Mouse (Mus musculus): Measurements from ENCODE around the gene As3mt. TPM values are rescaled to one million over a fixed set of nuclear protein-coding genes. Genes with fewer than 3 reads are reported as not detected.
A peak's percentile ranks its signal among the peaks of the same experiment; 100 is the strongest.
"Not testable (repeated sequence)": the region's sequence is repeated elsewhere in the genome, so short reads cannot be mapped to it uniquely, and the experiment has no call there.

As3mt gene
- total RNA-seq, 2 experiments from 2014 or later = 90.0 to 92.7 TPM

- no peak for DNase-seq (ENCODE audit: low spot score in 2 of 2)
These were observed 37.4 kb downstream of the As3mt start for GRCm38 (mm10) chr19:46744681-46745080.

DNA sequence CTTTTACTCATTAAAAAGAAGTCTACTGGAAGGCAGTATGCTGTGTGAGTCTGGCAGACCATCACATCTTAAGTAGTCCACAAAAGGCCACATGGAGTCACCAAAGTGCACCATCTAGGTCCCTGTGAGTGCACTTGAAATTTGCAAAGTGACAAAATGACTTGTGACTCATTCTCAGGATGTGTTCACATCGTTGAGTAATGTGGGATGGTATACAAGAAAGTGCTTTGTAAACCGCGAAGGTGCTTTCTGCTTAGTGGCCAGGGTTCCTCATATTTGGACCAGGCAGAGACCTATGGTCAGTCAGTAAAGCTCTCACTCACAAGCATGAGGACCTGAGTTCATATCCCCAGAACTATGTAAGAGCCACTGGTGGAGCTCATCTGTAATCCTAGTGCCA lies 40.5 kb downstream of the As3mt start:
- DNase-seq (ENCODE audit: low spot score in 2 of 2) = no peak

DNA sequence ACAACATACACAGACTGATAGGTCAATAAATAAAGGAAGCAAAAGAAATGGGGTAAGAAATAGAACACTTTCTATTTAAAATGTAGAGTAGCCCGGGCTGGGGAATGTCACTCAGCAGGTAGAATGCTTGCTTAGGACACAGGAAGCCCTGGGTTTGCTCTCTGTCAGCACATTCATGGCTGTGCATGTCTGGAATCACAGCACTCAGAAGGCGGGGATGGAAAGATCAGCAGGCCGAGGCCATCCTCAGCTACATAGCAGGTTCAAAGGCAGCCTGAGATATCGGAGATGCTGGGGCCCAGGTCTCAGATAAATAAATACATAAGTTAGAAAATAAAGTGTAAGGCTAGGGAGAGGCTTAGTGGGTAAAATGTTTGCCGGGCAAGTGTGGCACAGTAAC lies 45.0 kb downstream of the As3mt start:
- DNase-seq (ENCODE audit: low spot score in 2 of 2) = no peak

- peak; percentile 53 to 55 for DNase-seq (ENCODE audit: low spot score in 2 of 2)
These were observed 47.8 kb downstream of the As3mt start for GRCm38 (mm10) chr19:46755066-46755465.

GRCm38 (mm10) chr19:46756221-46756620 lies 49.0 kb downstream of the As3mt start:
- DNase-seq (ENCODE audit: low spot score in 2 of 2) = no peak

- DNase-seq (ENCODE audit: low spot score in 2 of 2) = no peak
These were observed 51.8 kb downstream of the As3mt start for GRCm38 (mm10) chr19:46759096-46759495.

DNA sequence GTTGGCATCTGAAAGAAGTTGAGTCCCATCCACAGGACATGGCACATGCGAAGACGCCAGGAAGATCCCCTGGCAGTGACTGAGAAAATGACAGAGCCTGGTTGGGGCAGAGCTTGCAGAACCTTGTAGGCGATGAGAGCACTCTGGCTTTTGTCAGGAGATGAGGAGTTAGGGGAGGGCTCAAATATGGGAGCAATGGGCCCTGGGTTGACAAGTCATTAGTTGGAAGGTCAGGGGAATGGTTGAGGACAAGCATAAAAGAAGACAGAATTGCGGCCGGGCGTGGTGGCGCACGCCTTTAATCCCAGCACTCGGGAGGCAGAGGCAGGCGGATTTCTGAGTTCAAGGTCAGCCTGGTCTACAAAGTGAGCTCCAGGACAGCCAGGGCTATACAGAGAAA lies 52.7 kb downstream of the As3mt start:
- DNase-seq (ENCODE audit: low spot score in 2 of 2) = not testable (repeated sequence)

DNA sequence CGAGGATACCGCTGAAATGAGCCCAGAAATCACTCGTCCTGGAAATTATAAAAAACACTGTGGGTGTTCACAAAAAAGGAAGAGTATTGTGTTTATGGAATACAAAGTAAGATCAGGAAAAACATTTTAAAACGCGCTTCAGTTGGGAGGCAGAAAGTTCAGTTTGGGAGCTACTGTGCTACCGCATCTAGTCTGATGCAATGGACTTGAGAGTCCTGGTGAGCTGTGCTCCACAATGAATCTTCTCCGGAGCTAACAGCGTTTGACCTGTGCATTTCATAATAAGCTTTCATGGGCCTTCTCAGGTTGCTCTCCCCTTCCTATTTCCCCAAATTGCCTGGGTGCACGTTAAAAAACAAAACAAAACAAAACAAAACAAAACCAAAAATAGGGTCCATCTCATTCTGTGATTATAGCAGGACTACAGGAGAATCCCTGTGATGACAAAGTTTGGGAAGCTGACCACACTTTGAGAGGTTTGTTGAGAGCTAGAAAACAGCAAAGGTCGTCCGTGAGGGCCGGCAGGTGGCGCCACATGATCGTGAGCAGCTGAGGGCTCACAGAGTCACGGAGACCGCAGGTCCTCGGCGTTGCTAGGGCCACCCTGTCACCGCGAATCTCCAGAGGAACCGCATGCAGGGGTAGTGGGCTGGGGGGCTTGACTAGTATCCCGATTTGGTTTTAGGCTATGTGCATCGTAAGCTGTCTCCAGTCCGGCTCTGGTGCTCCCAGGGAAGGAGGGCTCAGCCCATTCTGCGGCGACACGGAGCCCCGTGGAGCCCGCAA lies 53.3 kb downstream of the As3mt start:
- peak; percentile 83 to 86 for DNase-seq (ENCODE audit: low spot score in 2 of 2)

DNA sequence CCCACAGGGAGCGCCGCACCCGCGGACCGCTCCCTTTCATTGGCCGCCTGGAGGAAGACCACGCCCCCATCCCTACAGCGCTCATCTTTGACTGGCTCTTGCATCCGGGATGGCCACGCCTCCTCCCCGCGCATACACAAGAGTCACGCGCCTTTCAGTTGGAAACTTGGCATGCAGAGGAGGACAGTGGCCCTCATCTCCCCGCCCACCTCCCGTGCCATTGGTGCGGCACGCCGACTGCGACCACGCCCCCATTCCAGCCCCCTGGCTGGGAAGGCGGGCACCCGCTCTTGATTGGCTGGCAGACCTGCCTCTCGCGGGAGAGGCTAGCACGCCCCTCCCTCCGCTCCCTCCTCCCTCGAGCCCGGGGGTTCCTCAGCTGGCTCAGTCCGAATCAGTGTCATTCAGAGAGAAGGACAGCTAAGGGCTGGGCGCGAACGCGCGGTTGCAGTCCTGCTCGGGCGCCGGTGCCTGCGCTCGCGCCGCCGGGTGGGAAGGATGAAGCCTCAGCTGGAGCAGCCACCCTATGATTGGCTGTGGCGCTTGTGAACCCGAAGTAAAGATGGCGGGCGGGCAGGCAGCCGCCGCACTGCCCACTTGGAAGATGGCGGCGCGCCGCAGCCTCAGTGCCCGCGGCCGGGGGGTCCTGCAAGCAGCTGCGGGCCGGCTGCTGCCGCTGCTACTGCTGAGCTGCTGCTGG lies 54.1 kb downstream of the As3mt start, which contains the start of gene Cnnm2:
TSS of gene Cnnm2 (plus strand) at position 350 of the 700 bp plus-strand sequence.
- DNase-seq (ENCODE audit: low spot score in 2 of 2) = peak; percentile 98 to 99

DNA sequence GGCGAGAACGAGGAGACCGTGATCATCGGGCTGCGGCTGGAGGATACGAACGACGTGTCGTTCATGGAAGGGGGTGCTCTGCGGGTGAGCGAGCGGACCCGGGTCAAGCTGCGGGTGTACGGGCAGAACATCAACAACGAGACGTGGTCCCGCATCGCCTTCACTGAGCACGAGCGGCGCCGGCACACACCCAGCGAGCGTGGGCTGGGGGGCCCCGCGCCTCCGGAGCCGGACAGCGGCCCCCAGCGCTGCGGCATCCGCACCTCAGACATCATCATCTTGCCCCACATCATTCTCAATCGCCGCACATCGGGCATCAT lies 54.7 kb downstream of the As3mt start:
- no peak for DNase-seq (ENCODE audit: low spot score in 2 of 2)

- DNase-seq (ENCODE audit: low spot score in 2 of 2) = peak; percentile 31 to 48
These were observed 55.2 kb downstream of the As3mt start for GRCm38 (mm10) chr19:46762291-46762991.

DNA sequence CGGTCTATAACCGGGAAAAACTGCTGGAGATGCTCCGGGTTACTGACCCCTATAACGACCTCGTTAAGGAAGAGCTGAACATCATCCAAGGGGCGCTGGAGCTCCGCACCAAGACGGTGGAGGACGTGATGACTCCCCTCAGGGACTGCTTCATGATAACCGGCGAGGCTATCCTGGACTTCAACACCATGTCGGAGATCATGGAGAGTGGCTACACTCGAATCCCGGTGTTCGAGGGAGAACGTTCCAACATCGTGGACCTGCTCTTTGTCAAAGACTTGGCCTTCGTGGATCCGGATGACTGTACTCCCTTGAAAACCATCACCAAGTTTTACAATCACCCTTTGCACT lies 55.7 kb downstream of the As3mt start:
- DNase-seq (ENCODE audit: low spot score in 2 of 2) = no peak

DNA sequence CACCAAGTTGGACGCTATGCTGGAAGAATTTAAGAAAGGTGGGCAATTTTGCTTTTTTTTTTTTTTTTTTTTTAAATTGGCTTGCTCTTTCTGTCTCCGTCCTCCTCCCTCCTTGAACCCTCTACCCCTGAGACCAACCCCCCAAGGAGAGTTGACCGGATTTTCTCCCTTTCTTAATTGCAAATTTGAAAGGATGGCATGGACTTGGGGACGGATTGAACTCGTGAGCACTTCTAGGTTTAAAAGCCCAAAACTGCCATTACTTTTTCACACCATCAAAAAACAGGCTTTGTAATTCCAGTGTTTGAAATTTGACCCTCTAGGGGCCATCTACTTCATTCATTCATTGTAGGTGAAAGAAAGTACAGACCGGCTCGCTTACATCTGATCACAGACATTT lies 56.1 kb downstream of the As3mt start:
- no peak for DNase-seq (ENCODE audit: low spot score in 2 of 2)

DNA sequence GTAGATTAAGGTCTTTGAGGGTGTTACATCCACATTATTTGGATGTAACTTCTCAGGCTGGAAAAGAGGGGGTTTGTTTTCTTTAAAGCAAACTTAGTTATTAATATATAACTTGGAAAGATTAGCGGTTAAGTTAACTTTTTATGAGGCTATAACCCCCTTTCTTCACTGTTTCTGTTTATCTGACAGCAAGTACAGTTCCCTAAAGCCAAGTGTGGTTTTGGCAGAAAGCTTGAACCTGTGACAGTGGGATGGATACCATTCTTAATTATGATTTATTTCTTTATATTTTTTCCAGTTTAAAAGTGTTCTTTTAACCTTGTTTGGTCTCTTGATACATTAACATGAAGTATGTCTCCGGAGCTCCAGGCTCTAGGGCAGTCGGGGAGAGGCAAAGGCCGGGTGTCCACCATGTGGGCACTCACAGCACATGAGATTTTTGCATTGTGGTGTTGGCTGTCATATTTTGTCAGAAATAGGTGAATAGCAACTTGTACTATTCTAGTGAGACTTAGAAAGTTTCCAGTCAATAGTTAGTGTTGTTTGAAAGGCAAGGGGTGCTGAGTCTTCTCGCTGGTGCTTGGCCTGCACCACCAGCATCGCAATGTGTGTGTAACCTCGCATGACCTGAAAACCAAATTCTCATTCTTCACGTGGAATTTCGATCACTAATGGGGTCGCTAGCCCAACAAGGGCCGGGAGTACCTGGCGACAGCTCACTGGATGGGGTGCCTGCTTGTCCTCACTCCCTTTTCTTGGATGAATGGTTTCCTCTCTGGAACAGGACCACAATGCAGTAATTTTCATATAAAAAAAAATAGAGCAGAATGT lies 56.9 kb downstream of the As3mt start:
- DNase-seq (ENCODE audit: low spot score in 2 of 2) = no peak

DNA sequence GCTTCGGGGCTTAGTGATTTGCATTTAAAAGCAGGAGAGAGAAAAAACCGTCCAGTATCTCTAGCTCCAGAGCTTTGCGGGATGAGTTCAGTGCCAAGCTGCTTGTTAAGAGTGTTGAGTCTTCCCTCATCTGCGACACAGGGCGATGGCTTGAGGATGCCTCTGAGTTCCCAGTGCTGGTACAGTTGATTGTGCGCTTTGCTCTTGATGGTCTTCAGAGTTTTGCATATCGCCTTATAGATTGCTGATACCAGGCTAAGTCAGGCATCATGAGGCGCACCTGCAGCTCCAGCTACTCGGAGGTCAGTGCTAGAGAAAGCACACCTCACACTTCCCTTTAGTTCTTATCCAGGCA lies 57.5 kb downstream of the As3mt start:
- no peak for DNase-seq (ENCODE audit: low spot score in 2 of 2)

- no peak for DNase-seq (ENCODE audit: low spot score in 2 of 2)
These were observed 58.9 kb downstream of the As3mt start for GRCm38 (mm10) chr19:46766125-46766524.

GRCm38 (mm10) chr19:46769759-46770158 lies 62.5 kb downstream of the As3mt start:
- DNase-seq (ENCODE audit: low spot score in 2 of 2) = no peak

DNA sequence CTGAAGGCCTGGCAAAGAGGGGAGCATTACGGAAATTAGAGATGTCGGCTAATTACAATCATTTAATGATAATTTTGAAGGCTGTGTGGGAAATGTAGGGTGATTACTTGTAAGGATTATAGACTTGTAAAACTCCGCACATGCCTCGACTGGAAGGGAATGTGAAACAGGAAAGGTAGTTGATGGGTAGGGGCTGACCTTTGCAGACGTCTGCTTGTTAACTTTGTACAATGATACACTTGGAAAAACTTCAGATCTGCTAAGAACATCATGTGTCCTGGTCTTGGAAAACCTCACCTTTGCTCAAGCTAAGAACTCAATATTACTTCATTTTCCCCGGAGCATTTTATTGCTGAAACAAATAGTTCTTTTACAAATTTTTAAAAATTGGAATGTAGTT lies 64.5 kb downstream of the As3mt start:
- DNase-seq (ENCODE audit: low spot score in 2 of 2) = no peak

DNA sequence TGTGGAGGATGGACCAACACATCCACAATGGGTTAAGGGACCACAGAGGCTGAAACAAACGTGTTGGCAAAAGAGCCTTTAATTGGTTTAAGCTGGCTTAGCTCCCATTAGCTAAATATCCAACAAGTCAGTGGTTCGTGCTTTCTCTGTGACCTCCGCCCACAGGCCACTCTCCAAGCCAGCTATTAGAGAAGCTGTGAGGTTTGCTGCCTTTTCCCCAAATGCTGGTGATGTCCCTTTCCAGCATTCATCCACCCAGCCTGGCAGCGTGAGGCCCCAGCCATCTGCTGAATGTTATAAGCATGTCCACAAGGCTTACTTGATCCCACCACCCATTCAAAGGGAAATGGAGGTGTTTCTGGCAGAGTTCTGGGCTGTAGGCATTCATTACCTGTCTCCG lies 69.1 kb downstream of the As3mt start:
- DNase-seq (ENCODE audit: low spot score in 2 of 2) = no peak

DNA sequence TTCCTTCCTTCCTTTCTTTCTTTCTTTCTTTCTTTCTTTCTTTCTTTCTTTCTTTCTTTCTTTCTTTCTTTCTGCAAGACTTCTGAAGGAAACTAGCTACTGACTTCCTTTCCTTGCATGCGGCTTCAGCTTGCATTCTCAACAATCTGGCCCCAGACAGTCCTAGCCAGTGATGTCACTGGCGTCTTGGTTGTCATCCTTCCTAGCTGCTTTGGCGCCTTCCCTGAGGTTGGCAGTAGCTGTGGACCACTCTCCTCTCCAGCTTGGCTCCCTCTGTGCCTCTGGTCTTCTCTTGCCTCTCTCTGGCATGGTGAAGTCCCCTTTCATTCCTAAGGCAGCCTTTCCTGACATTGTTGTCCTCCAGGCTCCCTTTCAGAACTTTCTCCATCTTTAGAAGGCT lies 69.6 kb downstream of the As3mt start:
- DNase-seq (ENCODE audit: low spot score in 2 of 2) = no peak

DNA sequence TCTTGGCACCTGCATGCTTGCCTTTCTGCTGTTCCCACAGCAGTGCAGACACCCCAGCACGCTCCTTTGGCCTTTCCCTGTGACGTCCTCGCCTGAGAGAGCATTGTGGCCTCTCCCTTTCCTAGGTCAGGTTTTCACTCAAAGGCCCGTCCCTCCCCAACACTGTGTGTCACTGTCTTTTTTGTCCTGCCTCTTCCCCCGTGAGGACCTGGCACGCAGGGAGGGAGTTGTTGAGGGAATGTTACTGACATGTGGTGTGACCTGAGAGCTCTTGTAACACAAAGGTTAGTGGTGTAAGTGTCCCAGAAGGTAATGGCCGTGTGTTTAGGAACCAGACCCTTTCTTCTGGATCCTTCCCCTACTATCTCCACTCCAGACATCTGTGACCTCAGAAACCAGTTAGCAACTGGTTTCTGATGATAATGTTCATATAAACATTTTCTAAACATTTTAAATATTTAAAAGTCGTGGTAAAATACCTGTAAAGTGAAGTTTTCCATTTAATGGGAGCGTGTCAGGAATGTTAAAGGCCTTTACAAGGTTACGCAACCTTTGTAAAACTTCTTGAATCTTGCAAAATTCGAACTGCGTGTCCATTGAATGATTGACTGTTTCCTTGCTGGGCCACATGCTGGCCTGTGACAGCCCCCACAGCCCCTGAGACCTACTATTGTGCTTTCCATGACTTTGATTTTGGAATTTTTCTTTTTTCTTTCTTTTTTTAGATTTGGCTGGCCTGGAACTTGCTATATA lies 70.8 kb downstream of the As3mt start:
- no peak for DNase-seq (ENCODE audit: low spot score in 2 of 2)
